Mouse (Mus musculus): ENCODE results near the gene St8sia1. TPM values are rescaled to one million over a fixed set of nuclear protein-coding genes. Genes with fewer than 3 reads are reported as not detected.
"Not testable (repeated sequence)": the region's sequence is repeated elsewhere in the genome, so short reads cannot be mapped to it uniquely, and the experiment has no call there.

St8sia1 gene
- 4.1 and 4.7 TPM in 2 replicates for polyA plus RNA-seq (2014; fragmentation: Nextera tagmentation; extraction: Ambion mirVana)

DNA sequence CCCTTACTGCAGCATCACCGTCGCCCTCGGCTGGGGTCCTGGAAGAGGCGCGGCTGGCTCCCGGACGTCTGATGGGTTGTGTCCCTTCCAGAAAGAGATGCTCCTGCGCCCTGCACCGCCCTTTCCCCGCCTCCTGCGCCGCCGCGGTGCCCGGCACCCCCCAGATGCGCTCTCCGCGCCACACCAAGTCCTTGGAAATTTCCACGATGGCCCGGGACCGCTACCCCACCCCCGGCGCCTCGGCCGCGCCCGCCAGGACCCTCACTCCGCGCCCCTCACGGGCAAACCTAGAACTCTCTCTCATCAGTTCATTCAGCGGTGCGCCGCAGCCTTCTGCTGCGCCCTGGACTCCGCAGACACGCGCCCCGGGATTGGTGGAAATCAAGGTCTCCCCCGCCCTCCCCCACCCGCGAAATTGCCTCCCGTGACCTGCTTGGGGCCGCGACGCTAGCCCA lies at the start of gene St8sia1:
St8sia1 (minus strand) TSS at position 377 of the 455 bp plus-strand sequence.
- DNase-seq (ENCODE audit: low spot score) (peak; percentile 53), ATAC-seq (peak; percentile 73)
- Histone ChIP-seq H3K4me2 (ENCODE audit: low read length) (peak within 1 kb of the TSS; percentile 84), H3K27me3 (replicated peaks; ENCODE audit: control insufficient read depth, insufficient read depth, low read length) (no peaks in the 10 kb centered on the region), H3K9ac (ENCODE audit: low read length) (peak within 1 kb of the TSS; percentile 91), H3K4me3 (ENCODE audit: low read depth, low read length) (peak within 1 kb of the TSS; percentile 71), H3K36me3 (ENCODE audit: control insufficient read depth, insufficient read depth, low read length) (no peaks in the 10 kb centered on the region), H3K27ac (ENCODE audit: low read depth, low read length) (peak within 1 kb of the TSS; percentile 97), H3K9me3 (replicated peaks; ENCODE audit: control insufficient read depth, low read length) (no peaks in the 10 kb centered on the region), H3K4me1 (ENCODE audit: control insufficient read depth, insufficient read depth, low read length) (peaks cover 9% of the 10 kb centered on the region; the same call in 1 of the 2 replicates)
- under 1% methylated on average over 42 of the region's 45 CpGs for WGBS

DNA sequence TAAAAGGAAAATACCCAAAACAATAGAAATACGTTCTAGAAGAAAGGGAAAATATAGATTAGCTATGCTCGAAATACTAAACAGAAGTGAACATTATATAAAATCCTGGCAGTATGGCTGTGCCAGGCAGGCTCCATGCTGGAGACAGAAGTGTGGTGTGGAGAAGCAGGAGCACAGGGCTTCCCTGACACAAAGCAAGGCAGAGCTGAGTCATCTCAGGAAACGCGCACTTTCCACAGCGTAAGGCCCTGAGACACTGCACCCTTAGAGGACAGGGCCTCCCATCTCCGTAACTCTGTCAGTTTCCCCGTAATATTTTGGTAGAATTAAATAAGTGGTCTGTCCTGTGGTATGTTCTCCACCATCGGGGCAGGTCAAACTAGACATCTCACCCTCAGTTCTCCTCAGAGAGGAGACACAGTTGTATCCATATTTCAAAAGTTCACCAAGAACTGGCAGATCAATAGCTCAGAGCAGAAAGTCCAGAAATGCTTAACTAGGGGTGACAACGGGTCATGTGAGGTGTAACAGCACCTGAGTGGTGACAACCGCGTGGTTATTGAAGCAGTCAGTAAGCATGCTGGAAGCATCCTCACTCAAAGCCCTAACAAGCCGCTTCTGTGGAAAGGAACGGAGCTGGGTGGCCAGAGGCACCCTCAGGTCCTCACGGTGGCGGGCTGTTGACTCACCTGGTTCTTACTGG lies 48.4 kb upstream of the St8sia1 start:
- Histone ChIP-seq H3K9me3 (replicated peaks; ENCODE audit: control insufficient read depth, low read length) (no peaks in the 10 kb centered on the region), H3K36me3 (ENCODE audit: control insufficient read depth, insufficient read depth, low read length) (peaks cover 44% of the 10 kb centered on the region), H3K4me1 (ENCODE audit: control insufficient read depth, insufficient read depth, low read length) (no peaks in the 10 kb centered on the region), H3K9ac (ENCODE audit: low read length) (no peak overlapping the region), H3K4me2 (ENCODE audit: low read length) (no peak overlapping the region), H3K27ac (ENCODE audit: low read depth, low read length) (no peak overlapping the region), H3K27me3 (replicated peaks; ENCODE audit: control insufficient read depth, insufficient read depth, low read length) (no peaks in the 10 kb centered on the region), H3K4me3 (ENCODE audit: low read depth, low read length) (no peak overlapping the region)
- WGBS: 93% methylated on average over 15 of the region's 15 CpGs
- no peak for DNase-seq (ENCODE audit: low spot score)
- no peak for ATAC-seq

DNA sequence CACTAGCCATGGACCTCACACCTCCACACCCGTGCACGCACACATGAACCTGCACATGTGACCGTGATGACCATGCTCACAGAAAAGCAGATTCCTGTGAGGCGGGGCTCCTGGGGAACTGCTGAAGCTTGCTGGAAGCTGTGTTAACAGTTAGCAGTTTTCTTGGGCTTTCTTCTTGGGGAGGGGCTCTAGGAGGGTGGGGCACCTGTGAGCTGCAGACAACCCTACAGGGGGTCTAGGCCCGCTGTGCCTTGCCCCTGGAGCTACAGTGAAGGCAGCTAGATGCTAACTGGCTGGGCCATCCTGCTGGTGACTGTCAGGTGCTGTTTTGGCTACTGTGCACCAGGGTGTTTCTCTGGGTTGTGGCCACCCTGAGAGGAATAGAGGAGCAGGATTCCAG lies 44.6 kb upstream of the St8sia1 start:
- no peaks in the 10 kb centered on the region for H3K27me3 ChIP-seq (replicated peaks; ENCODE audit: control insufficient read depth, insufficient read depth, low read length)
- H3K4me1 ChIP-seq (ENCODE audit: control insufficient read depth, insufficient read depth, low read length): no peaks in the 10 kb centered on the region
- no peaks in the 10 kb centered on the region for H3K9me3 ChIP-seq (replicated peaks; ENCODE audit: control insufficient read depth, low read length)
- peaks cover 31% of the 10 kb centered on the region for H3K36me3 ChIP-seq (ENCODE audit: control insufficient read depth, insufficient read depth, low read length)
- no peak overlapping the region for H3K27ac ChIP-seq (ENCODE audit: low read depth, low read length)
- H3K9ac ChIP-seq (ENCODE audit: low read length): no peak overlapping the region
- WGBS: 87% methylated on average over 5 of the region's 5 CpGs
- no peak for DNase-seq (ENCODE audit: low spot score)
- ATAC-seq: no peak
- no peak overlapping the region for H3K4me3 ChIP-seq (ENCODE audit: low read depth, low read length)
- no peak overlapping the region for H3K4me2 ChIP-seq (ENCODE audit: low read length)

DNA sequence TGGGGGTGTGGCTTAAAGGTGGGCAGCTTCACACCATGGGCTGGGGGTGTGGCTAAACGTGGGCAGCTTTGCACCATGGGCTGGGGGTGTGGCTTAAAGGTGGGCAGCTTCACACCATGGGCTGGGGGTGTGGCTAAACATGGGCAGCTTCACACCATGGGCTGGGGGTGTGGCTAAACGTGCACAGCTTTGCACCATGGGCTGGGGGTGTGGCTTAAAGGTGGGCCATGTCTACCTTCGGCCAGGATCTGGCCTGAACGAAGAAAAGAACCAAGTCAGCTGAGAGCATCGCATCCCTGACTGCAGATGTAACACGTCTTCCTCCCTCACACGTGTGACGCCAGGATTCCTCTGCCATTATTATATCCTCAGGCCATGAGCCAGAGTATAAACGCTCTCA lies 41.0 kb upstream of the St8sia1 start:
- H3K27me3 ChIP-seq (replicated peaks; ENCODE audit: control insufficient read depth, insufficient read depth, low read length); H3K36me3 ChIP-seq (ENCODE audit: control insufficient read depth, insufficient read depth, low read length); H3K4me2 ChIP-seq (ENCODE audit: low read length); DNase-seq (ENCODE audit: low spot score); H3K4me1 ChIP-seq (ENCODE audit: control insufficient read depth, insufficient read depth, low read length); H3K9me3 ChIP-seq (replicated peaks; ENCODE audit: control insufficient read depth, low read length); ATAC-seq; H3K4me3 ChIP-seq (ENCODE audit: low read depth, low read length); H3K9ac ChIP-seq (ENCODE audit: low read length); H3K27ac ChIP-seq (ENCODE audit: low read depth, low read length): not testable (repeated sequence)
- 88% methylated on average over 9 of the region's 9 CpGs for WGBS

DNA sequence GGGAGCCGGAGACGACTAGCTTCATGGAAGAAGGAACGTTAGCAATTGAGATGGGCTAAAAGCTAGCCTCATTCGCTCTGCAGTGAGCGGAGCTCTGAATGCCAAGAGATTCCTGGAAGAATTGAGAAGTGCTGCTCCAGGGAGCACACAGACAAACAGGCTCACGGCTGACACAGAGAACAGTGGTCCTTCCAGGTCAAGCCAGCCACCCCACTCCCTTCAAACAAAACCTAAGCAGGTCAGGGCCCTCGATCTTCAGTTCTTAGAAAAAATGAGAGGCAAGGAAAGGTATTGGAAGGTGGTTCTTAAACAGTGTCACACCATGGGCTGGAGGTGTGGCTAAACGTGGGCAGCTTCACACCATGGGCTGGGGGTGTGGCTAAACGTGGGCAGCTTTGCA lies 40.5 kb upstream of the St8sia1 start:
- Histone ChIP-seq H3K4me1 (ENCODE audit: control insufficient read depth, insufficient read depth, low read length) (no peaks in the 10 kb centered on the region), H3K9ac (ENCODE audit: low read length) (no peak overlapping the region), H3K9me3 (replicated peaks; ENCODE audit: control insufficient read depth, low read length) (no peaks in the 10 kb centered on the region), H3K27me3 (replicated peaks; ENCODE audit: control insufficient read depth, insufficient read depth, low read length) (no peaks in the 10 kb centered on the region), H3K4me3 (ENCODE audit: low read depth, low read length) (no peak overlapping the region), H3K4me2 (ENCODE audit: low read length) (no peak overlapping the region), H3K27ac (ENCODE audit: low read depth, low read length) (no peak overlapping the region), H3K36me3 (ENCODE audit: control insufficient read depth, insufficient read depth, low read length) (peaks cover 2% of the 10 kb centered on the region; the same call in 1 of the 2 replicates)
- WGBS: 82% methylated on average over 9 of the region's 9 CpGs
- ATAC-seq (no peak), DNase-seq (ENCODE audit: low spot score) (no peak)

DNA sequence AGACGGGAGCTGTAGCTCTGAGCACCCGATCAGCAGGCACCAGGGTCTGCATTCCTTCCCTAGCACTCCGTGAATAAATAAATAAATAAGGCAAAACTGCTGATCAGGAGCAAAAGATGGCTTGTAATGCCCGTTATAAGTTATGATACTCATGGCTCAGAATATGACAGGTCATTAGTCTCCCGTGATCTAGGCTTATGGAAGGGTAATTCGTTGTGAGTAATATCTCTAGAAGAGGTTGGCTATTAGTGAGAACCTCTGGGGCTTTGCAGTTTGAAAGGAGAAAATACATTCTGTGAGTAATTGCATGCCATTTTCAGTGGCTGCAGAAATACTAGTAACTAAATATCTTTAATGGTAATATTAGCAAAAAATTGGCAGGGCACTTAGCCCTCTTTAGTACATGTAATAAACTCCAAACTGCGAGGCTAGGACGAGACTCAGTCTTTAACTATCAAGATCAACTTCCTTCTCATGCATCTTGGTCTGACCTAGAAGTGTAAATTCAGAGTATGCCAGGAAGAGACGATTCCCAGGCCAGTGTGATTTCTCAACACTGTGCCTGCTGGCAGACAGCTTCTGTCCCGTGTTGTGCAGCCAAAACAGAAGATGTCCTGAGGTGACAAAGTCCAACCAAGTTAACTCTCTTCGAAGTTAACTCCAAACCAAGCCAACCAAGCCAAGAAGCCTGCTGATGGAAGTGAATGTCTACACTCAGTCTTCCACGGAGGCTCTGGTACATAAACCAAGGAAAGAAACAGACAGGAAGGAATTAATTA lies 34.2 kb upstream of the St8sia1 start:
- WGBS: 84% methylated on average over 12 of the region's 12 CpGs
- no peaks in the 10 kb centered on the region for H3K27me3 ChIP-seq (replicated peaks; ENCODE audit: control insufficient read depth, insufficient read depth, low read length)
- no peak overlapping the region for H3K27ac ChIP-seq (ENCODE audit: low read depth, low read length)
- no peaks in the 10 kb centered on the region for H3K36me3 ChIP-seq (ENCODE audit: control insufficient read depth, insufficient read depth, low read length)
- H3K9me3 ChIP-seq (replicated peaks; ENCODE audit: control insufficient read depth, low read length): no peaks in the 10 kb centered on the region
- ATAC-seq (no peak), DNase-seq (ENCODE audit: low spot score) (no peak)
- no peak overlapping the region for H3K4me3 ChIP-seq (ENCODE audit: low read depth, low read length)
- H3K4me1 ChIP-seq (ENCODE audit: control insufficient read depth, insufficient read depth, low read length): peaks cover 2% of the 10 kb centered on the region; the same call in 1 of the 2 replicates
- H3K9ac ChIP-seq (ENCODE audit: low read length): no peak overlapping the region
- no peak overlapping the region for H3K4me2 ChIP-seq (ENCODE audit: low read length)

DNA sequence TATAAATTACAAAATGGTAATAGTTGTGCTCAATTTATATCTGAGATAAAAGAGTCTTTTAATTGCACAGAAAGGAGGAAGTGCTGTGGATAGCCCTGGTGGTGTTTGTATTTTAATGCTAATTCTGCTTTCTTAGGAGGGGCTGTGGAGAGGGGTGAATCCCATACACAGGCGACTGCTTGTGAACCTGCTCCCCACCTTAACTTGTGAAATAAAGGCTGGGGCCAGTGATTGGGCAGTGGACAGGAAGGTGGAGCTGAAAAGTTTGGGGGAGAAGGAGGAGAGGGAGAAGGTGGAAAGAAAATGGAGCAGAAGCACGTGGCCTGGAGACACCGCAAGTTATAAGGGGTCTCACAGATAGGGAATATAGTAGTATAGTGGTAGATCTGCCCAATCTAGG lies 32.6 kb upstream of the St8sia1 start:
- no peak overlapping the region for H3K9ac ChIP-seq (ENCODE audit: low read length)
- WGBS: 76% methylated on average over 3 of the region's 3 CpGs

DNA sequence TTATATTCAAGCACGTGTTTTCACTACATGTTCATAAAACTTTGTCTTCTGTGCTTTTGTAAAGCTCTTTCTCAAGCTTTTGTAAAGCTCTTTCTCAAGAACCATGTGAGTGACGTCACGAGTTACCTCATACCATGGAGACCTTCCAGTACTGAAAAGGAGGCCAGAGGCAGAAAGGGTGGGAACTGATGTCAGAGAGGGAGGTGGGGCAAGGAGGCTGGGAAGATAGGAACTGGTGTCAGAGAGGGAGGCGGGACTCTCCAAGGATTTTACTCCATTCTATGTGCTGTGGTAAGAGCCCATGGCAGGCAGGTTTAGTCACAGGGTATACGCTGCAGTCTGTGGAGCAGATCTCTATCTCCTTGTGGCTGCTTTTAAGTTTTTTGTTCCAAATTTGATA lies 31.3 kb upstream of the St8sia1 start:
- Histone ChIP-seq H3K9ac (ENCODE audit: low read length) (no peak overlapping the region), H3K36me3 (ENCODE audit: control insufficient read depth, insufficient read depth, low read length) (no peaks in the 10 kb centered on the region), H3K4me2 (ENCODE audit: low read length) (no peak overlapping the region), H3K9me3 (replicated peaks; ENCODE audit: control insufficient read depth, low read length) (no peaks in the 10 kb centered on the region), H3K4me3 (ENCODE audit: low read depth, low read length) (no peak overlapping the region), H3K27ac (ENCODE audit: low read depth, low read length) (no peak overlapping the region), H3K4me1 (ENCODE audit: control insufficient read depth, insufficient read depth, low read length) (peaks cover 2% of the 10 kb centered on the region; the same call in 1 of the 2 replicates), H3K27me3 (replicated peaks; ENCODE audit: control insufficient read depth, insufficient read depth, low read length) (peaks cover 4% of the 10 kb centered on the region)
- ATAC-seq: peak; percentile 42
- peak; percentile 50 for DNase-seq (ENCODE audit: low spot score)
- WGBS: 49% methylated on average over 5 of the region's 5 CpGs

More for the DNA sequence above, 32.6 kb upstream of the St8sia1 start:
- no peak overlapping the region for H3K27ac ChIP-seq (ENCODE audit: low read depth, low read length)
- H3K9me3 ChIP-seq (replicated peaks; ENCODE audit: control insufficient read depth, low read length): no peaks in the 10 kb centered on the region
- DNase-seq (ENCODE audit: low spot score) (no peak), ATAC-seq (no peak)
- H3K36me3 ChIP-seq (ENCODE audit: control insufficient read depth, insufficient read depth, low read length): no peaks in the 10 kb centered on the region
- peaks cover 2% of the 10 kb centered on the region; the same call in 1 of the 2 replicates for H3K4me1 ChIP-seq (ENCODE audit: control insufficient read depth, insufficient read depth, low read length)
- peaks cover 2% of the 10 kb centered on the region for H3K27me3 ChIP-seq (replicated peaks; ENCODE audit: control insufficient read depth, insufficient read depth, low read length)
- no peak overlapping the region for H3K4me2 ChIP-seq (ENCODE audit: low read length)
- no peak overlapping the region for H3K4me3 ChIP-seq (ENCODE audit: low read depth, low read length)

DNA sequence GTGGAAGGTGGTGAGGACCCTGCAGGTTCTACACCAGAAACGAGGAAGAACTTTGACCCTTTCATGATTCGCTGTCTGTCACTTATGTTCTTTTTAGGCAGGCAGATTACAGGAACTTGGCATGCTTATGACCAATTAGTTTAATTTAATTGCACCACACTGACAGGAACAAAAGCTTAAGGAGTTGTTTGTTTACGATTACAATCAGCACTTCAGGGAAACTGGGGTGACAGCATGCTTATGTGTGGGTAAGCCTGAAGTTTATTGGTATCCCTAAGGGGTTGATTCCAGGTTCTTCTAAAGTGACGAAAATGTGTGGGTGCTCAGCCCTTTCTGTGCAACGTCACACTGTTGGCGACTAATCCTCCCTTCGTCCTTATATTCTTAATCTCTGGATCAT lies 30.6 kb upstream of the St8sia1 start:
- H3K27ac ChIP-seq (ENCODE audit: low read depth, low read length): no peak overlapping the region
- peak; percentile 79 for DNase-seq (ENCODE audit: low spot score)
- 17% methylated on average over 7 of the region's 7 CpGs for WGBS

More for the DNA sequence above, 30.6 kb upstream of the St8sia1 start:
- ATAC-seq: peak; percentile 78
- Histone ChIP-seq H3K4me3 (ENCODE audit: low read depth, low read length) (no peak overlapping the region), H3K36me3 (ENCODE audit: control insufficient read depth, insufficient read depth, low read length) (no peaks in the 10 kb centered on the region), H3K4me1 (ENCODE audit: control insufficient read depth, insufficient read depth, low read length) (peaks cover 2% of the 10 kb centered on the region; the same call in 1 of the 2 replicates), H3K27me3 (replicated peaks; ENCODE audit: control insufficient read depth, insufficient read depth, low read length) (peaks cover 4% of the 10 kb centered on the region), H3K9me3 (replicated peaks; ENCODE audit: control insufficient read depth, low read length) (no peaks in the 10 kb centered on the region), H3K9ac (ENCODE audit: low read length) (no peak overlapping the region), H3K4me2 (ENCODE audit: low read length) (no peak overlapping the region)
